Mouse (Mus musculus) olfactory bulb, adult 2 months (tissue): ENCODE measurements around the gene Syngap1.

ENCODE experiments used
- CTCF ChIP-seq: fragments of 200-500 bp; IDR thresholded peaks from 2 replicates; pipeline ENCODE4 v1.5.1; 2012; ENCODE audit warnings: low read depth, mild to moderate bottlenecking, low read length, moderate library complexity; ENCODE audit not compliant: insufficient read depth
- POLR2A ChIP-seq: fragments of 200-500 bp; IDR thresholded peaks from 2 replicates; pipeline ENCODE4 v1.6.1; 2012; ENCODE audit warnings: mild to moderate bottlenecking, low read depth, low read length, moderate library complexity; ENCODE audit not compliant: insufficient read depth

DNA sequence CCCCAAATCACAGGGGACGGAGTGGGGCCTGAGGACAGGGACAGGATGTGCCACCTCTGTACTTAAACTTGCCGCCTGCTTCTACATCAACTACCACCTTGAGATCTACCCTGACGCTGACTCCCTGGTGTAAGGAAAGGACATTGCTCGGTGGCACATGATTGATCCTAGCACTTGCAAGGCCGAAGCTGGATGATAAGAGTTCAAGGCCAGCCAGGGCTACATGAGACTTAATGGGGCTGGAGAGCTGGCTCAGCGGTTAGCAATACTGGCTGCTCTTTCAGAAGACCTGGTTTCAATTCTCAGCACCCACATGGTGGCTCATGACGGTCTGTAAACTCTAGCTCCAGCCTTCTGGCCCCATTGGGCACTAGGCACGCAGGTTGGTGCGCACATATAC, 80.7 kb downstream of the Syngap1 start:
- TF ChIP-seq POLR2A: no peak
- TF ChIP-seq CTCF: no peak
